Mouse (Mus musculus): ENCODE measurements around the gene Dclk1. TPM values are rescaled to one million over a fixed set of nuclear protein-coding genes. Genes with fewer than 3 reads are reported as not detected.

Gene Dclk1
- polyA plus RNA-seq, 1 experiment from 2014 or later, result 14.2 TPM

- Histone ChIP-seq H3K9me3 (ENCODE audit: control insufficient read depth, low read length) (no peaks in the 10 kb centered on the region), H3K4me1 (replicated peaks; ENCODE audit: control insufficient read depth, insufficient read depth, low read length) (no peaks in the 10 kb centered on the region), H3K4me2 (ENCODE audit: low read length) (no peak overlapping the region), H3K27ac (ENCODE audit: low read depth) (no peak overlapping the region), H3K9ac (ENCODE audit: low read length) (no peak overlapping the region), H3K27me3 (replicated peaks; ENCODE audit: control insufficient read depth, insufficient read depth, low read length) (no peaks in the 10 kb centered on the region), H3K36me3 (ENCODE audit: control insufficient read depth, insufficient read depth, low read length) (no peaks in the 10 kb centered on the region), H3K4me3 (ENCODE audit: low read depth, low read length) (no peak overlapping the region)
- ATAC-seq (replicated peaks; ENCODE audit: low FRiP score, low TSS enrichment, low read depth) (no peak), DNase-seq (ENCODE audit: low spot score) (no peak)
- 88% methylated on average over 7 of the region's 7 CpGs for WGBS
Measured at GRCm38 (mm10) chr3:55499298-55499697, 257.1 kb downstream of the Dclk1 start.

GRCm38 (mm10) chr3:55510198-55510597 is 268.0 kb downstream of the Dclk1 start:
- ATAC-seq (replicated peaks; ENCODE audit: low FRiP score, low TSS enrichment, low read depth) (no peak), DNase-seq (ENCODE audit: low spot score) (no peak)
- Histone ChIP-seq H3K4me3 (ENCODE audit: low read depth, low read length) (no peak overlapping the region), H3K27ac (ENCODE audit: low read depth) (no peak overlapping the region), H3K4me2 (ENCODE audit: low read length) (no peak overlapping the region), H3K36me3 (ENCODE audit: control insufficient read depth, insufficient read depth, low read length) (no peaks in the 10 kb centered on the region), H3K4me1 (replicated peaks; ENCODE audit: control insufficient read depth, insufficient read depth, low read length) (no peaks in the 10 kb centered on the region), H3K9ac (ENCODE audit: low read length) (no peak overlapping the region), H3K9me3 (ENCODE audit: control insufficient read depth, low read length) (no peaks in the 10 kb centered on the region), H3K27me3 (replicated peaks; ENCODE audit: control insufficient read depth, insufficient read depth, low read length) (no peaks in the 10 kb centered on the region)
- WGBS, result 74% methylated on average over 7 of the region's 7 CpGs

GRCm38 (mm10) chr3:55511658-55512057 is 269.5 kb downstream of the Dclk1 start:
- Histone ChIP-seq H3K4me2 (ENCODE audit: low read length) (no peak overlapping the region), H3K36me3 (ENCODE audit: control insufficient read depth, insufficient read depth, low read length) (no peaks in the 10 kb centered on the region), H3K4me1 (replicated peaks; ENCODE audit: control insufficient read depth, insufficient read depth, low read length) (peaks cover under 1% of the 10 kb centered on the region; the same call in 1 of the 2 replicates), H3K4me3 (ENCODE audit: low read depth, low read length) (no peak overlapping the region), H3K9me3 (ENCODE audit: control insufficient read depth, low read length) (no peaks in the 10 kb centered on the region), H3K27ac (ENCODE audit: low read depth) (no peak overlapping the region), H3K9ac (ENCODE audit: low read length) (no peak overlapping the region), H3K27me3 (replicated peaks; ENCODE audit: control insufficient read depth, insufficient read depth, low read length) (no peaks in the 10 kb centered on the region)
- 26% methylated on average over 6 of the region's 6 CpGs for WGBS
- DNase-seq (ENCODE audit: low spot score) (no peak), ATAC-seq (replicated peaks; ENCODE audit: low FRiP score, low TSS enrichment, low read depth) (no peak)

GRCm38 (mm10) chr3:55515966-55516365 is 273.8 kb downstream of the Dclk1 start:
- H3K4me2 ChIP-seq (ENCODE audit: low read length), result no peak overlapping the region
- ATAC-seq (replicated peaks; ENCODE audit: low FRiP score, low TSS enrichment, low read depth), result no peak

GRCm38 (mm10) chr3:55517454-55518014 is 275.4 kb downstream of the Dclk1 start:
- Histone ChIP-seq H3K9ac (ENCODE audit: low read length) (0 out of 2 replicates have a peak overlapping the region, but pooled peaks have one; percentile 1), H3K4me3 (ENCODE audit: low read depth, low read length) (peak overlapping the region; percentile 16), H3K9me3 (ENCODE audit: control insufficient read depth, low read length) (no peaks in the 10 kb centered on the region), H3K27me3 (replicated peaks; ENCODE audit: control insufficient read depth, insufficient read depth, low read length) (no peaks in the 10 kb centered on the region), H3K4me1 (replicated peaks; ENCODE audit: control insufficient read depth, insufficient read depth, low read length) (peaks cover 8% of the 10 kb centered on the region), H3K4me2 (ENCODE audit: low read length) (peak overlapping the region; percentile 49), H3K27ac (ENCODE audit: low read depth) (no peak overlapping the region), H3K36me3 (ENCODE audit: control insufficient read depth, insufficient read depth, low read length) (no peaks in the 10 kb centered on the region)
- DNase-seq (ENCODE audit: low spot score) (no peak), ATAC-seq (replicated peaks; ENCODE audit: low FRiP score, low TSS enrichment, low read depth) (no peak)
- 47% methylated on average over 17 of the region's 17 CpGs for WGBS

More at GRCm38 (mm10) chr3:55515966-55516365, 273.8 kb downstream of the Dclk1 start:
- H3K4me1 ChIP-seq (replicated peaks; ENCODE audit: control insufficient read depth, insufficient read depth, low read length), result peaks cover 8% of the 10 kb centered on the region
- WGBS, result 66% methylated on average over 5 of the region's 5 CpGs
- no peaks in the 10 kb centered on the region for H3K9me3 ChIP-seq (ENCODE audit: control insufficient read depth, low read length)
- no peak overlapping the region for H3K9ac ChIP-seq (ENCODE audit: low read length)
- H3K4me3 ChIP-seq (ENCODE audit: low read depth, low read length), result no peak overlapping the region
- no peak for DNase-seq (ENCODE audit: low spot score)
- H3K36me3 ChIP-seq (ENCODE audit: control insufficient read depth, insufficient read depth, low read length), result no peaks in the 10 kb centered on the region
- H3K27me3 ChIP-seq (replicated peaks; ENCODE audit: control insufficient read depth, insufficient read depth, low read length), result no peaks in the 10 kb centered on the region
- H3K27ac ChIP-seq (ENCODE audit: low read depth), result no peak overlapping the region

GRCm38 (mm10) chr3:55520240-55521180 is 278.3 kb downstream of the Dclk1 start:
- Histone ChIP-seq H3K9me3 (ENCODE audit: control insufficient read depth, low read length) (no peaks in the 10 kb centered on the region), H3K4me3 (ENCODE audit: low read depth, low read length) (no peak overlapping the region), H3K4me1 (replicated peaks; ENCODE audit: control insufficient read depth, insufficient read depth, low read length) (peaks cover 8% of the 10 kb centered on the region), H3K36me3 (ENCODE audit: control insufficient read depth, insufficient read depth, low read length) (no peaks in the 10 kb centered on the region), H3K9ac (ENCODE audit: low read length) (no peak overlapping the region), H3K27me3 (replicated peaks; ENCODE audit: control insufficient read depth, insufficient read depth, low read length) (no peaks in the 10 kb centered on the region), H3K4me2 (ENCODE audit: low read length) (no peak overlapping the region), H3K27ac (ENCODE audit: low read depth) (no peak overlapping the region)
- 28% methylated on average over 12 of the region's 12 CpGs for WGBS
- ATAC-seq (replicated peaks; ENCODE audit: low FRiP score, low TSS enrichment, low read depth), result peak; percentile 73; the same call in 1 of the 2 replicates
- peak; percentile 80 for DNase-seq (ENCODE audit: low spot score)

- no peaks in the 10 kb centered on the region for H3K9me3 ChIP-seq (ENCODE audit: control insufficient read depth, low read length)
- H3K27ac ChIP-seq (ENCODE audit: low read depth), result no peak overlapping the region
- H3K4me1 ChIP-seq (replicated peaks; ENCODE audit: control insufficient read depth, insufficient read depth, low read length), result peaks cover 6% of the 10 kb centered on the region
- H3K27me3 ChIP-seq (replicated peaks; ENCODE audit: control insufficient read depth, insufficient read depth, low read length), result no peaks in the 10 kb centered on the region
- no peak for ATAC-seq (replicated peaks; ENCODE audit: low FRiP score, low TSS enrichment, low read depth)
- H3K36me3 ChIP-seq (ENCODE audit: control insufficient read depth, insufficient read depth, low read length), result no peaks in the 10 kb centered on the region
- WGBS, result 83% methylated on average over 8 of the region's 8 CpGs
- no peak overlapping the region for H3K4me3 ChIP-seq (ENCODE audit: low read depth, low read length)
- no peak overlapping the region for H3K9ac ChIP-seq (ENCODE audit: low read length)
- H3K4me2 ChIP-seq (ENCODE audit: low read length), result no peak overlapping the region
- DNase-seq (ENCODE audit: low spot score), result no peak
Measured at GRCm38 (mm10) chr3:55521776-55522175, 279.6 kb downstream of the Dclk1 start.

GRCm38 (mm10) chr3:55523224-55523623 is 281.1 kb downstream of the Dclk1 start:
- Histone ChIP-seq H3K4me1 (replicated peaks; ENCODE audit: control insufficient read depth, insufficient read depth, low read length) (no peaks in the 10 kb centered on the region; the same call in 1 of the 2 replicates), H3K27ac (ENCODE audit: low read depth) (no peak overlapping the region), H3K4me3 (ENCODE audit: low read depth, low read length) (no peak overlapping the region), H3K9me3 (ENCODE audit: control insufficient read depth, low read length) (no peaks in the 10 kb centered on the region), H3K4me2 (ENCODE audit: low read length) (no peak overlapping the region), H3K27me3 (replicated peaks; ENCODE audit: control insufficient read depth, insufficient read depth, low read length) (no peaks in the 10 kb centered on the region), H3K9ac (ENCODE audit: low read length) (no peak overlapping the region), H3K36me3 (ENCODE audit: control insufficient read depth, insufficient read depth, low read length) (no peaks in the 10 kb centered on the region)
- WGBS, result 59% methylated on average over 7 of the region's 7 CpGs
- no peak for ATAC-seq (replicated peaks; ENCODE audit: low FRiP score, low TSS enrichment, low read depth)
- no peak for DNase-seq (ENCODE audit: low spot score)
